Mouse (Mus musculus): ENCODE measurements around the gene Tom1. TPM values are rescaled to one million over a fixed set of nuclear protein-coding genes. Genes with fewer than 3 reads are reported as not detected.
A peak's percentile ranks its signal among the peaks of the same experiment; 100 is the strongest.

Tom1 gene
- polyA plus RNA-seq, 2 experiments from 2014 or later, result 14.1 to 14.6 TPM

GRCm38 (mm10) chr8:75042974-75043373, 9.5 kb downstream of the Tom1 start:
- no peak for ATAC-seq

- ATAC-seq, result no peak
Observed at GRCm38 (mm10) chr8:75046303-75046702, 12.8 kb downstream of the Tom1 start.

DNA sequence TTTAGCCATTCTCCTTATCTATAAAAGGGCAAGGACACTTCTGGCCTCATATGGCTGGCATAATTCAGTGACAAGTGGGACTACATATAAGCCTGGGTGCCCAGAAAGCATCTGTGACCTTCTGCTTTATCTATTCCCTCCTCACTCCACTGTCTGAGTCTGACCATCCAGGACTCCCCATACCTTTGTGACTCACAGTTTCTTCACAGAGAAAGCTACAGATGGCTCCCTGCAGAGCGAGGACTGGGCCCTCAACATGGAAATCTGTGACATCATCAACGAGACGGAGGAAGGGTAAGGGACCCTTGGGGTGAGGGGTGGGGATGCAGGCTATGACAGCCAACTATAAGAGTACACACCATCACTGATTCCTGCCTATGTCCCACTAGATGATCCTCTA, 14.3 kb downstream of the Tom1 start:
- ATAC-seq, result no peak

DNA sequence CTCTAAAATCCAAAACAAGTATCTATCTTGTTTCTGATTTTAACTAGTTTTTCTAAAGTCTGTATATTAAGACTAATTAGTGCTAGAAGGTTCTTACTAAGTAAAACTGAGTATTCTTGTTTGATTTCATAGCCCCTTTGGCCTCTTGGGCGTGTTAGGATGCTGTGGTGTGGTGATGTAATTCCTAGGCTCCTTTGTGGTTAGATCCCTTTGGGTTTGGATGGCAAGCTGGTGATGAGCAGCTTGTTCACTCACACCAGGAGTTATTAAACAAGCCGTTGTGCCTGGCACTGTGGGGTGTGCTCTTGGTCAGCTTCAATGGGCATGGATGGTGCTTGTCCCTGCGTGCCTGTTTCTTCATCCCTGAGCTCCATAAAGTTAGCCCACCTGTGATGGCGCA, 19.8 kb downstream of the Tom1 start:
- ATAC-seq, result no peak

DNA sequence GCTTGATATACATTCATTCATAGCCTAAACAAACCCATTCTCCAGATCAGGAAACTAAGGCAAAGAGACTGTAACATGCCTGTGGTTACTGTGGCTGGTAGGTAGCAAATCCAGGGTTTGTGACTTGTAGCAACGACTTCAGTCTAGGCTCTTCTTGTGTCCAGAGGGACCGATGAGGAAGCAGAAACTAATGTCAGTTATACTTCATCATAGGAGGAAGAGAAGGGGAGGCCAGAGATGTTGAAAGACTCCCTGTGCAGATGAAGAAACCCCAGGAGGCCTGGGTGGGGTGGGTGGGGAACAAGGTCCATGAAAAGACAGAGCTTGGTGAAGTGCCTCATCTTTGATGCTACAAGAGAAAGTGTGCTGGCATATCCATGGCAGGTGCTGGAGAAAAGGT, 22.2 kb downstream of the Tom1 start:
- no peak for ATAC-seq

DNA sequence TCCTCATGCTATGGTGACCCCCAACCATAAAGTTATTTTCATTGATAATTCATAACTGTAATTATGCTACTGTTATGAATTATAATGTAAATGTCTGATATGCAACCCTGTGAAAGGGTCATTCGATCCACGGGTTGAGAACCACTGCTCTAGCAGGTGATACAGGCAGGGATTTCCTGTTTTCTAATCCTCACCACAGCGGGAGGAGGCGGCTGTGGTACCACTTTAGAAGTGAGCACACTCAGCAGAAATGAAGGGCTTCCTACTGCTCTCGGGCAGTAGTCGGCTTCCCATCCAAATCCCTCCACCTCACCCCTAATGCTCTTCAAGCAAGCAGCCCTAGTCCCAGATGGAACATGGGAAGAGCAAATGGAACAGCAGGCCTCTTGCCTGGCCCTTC, 26.5 kb downstream of the Tom1 start:
- peak; percentile 32 for ATAC-seq

DNA sequence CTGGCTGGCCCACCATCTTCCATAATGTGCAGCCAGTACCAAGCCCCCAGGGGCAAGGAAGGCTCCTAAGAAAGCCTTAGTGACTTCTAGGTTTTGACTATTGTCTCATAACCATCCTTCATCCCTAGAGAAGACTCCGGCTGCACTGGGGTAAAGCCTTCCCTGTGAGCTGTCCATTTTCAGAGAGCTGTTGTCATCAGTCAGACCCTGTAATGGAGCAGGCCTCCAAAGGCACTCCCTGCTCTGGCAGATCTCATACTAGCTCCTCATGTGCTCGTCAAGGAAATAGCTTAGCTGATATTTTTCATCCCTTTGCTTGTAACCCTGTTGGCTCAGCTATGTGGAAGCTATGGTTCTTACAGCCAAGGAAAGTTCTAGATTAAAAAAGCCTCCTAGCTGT, 27.3 kb downstream of the Tom1 start:
- no peak for ATAC-seq

DNA sequence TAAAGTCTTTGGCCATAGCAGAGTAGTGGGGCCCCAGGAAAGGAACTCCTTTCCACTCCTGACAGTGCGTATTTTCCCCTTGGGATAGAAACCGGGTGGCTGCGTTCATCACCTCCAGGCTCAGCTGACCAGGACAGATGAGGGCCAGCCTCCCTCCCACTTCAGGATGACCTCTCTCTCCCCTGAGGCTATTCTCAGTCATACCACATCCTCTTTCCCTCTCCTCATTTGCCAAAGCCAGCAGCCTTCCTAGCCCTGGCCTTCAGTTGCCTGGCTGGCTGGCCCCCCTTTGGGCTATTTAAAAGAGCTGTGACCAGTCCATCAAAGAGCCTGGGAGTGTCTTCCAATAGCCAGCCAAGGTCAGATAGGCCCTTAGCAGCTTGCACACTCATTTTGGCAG, 29.8 kb downstream of the Tom1 start:
- no peak for ATAC-seq

- no peak for ATAC-seq
Observed at GRCm38 (mm10) chr8:75064790-75065189, 31.3 kb downstream of the Tom1 start.

DNA sequence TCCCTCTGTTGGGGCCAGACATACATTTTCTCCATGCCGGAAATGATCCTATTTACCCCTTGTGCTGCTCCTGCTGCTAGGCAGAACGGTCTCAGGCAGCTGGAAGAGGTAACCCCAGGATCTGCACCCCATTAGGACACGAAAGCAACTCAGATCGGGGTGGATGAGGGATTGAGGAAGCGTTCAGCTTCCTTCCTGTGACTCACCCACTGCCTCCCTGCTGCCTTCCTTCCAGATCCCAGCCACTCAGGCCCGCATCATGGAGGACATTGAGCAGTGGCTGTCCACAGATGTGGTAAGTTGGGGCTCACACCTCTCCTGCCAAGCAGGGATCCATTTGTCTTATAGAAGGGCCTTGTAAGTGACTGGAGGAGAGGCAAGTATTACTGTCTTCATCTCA, 33.8 kb downstream of the Tom1 start:
- no peak for ATAC-seq

DNA sequence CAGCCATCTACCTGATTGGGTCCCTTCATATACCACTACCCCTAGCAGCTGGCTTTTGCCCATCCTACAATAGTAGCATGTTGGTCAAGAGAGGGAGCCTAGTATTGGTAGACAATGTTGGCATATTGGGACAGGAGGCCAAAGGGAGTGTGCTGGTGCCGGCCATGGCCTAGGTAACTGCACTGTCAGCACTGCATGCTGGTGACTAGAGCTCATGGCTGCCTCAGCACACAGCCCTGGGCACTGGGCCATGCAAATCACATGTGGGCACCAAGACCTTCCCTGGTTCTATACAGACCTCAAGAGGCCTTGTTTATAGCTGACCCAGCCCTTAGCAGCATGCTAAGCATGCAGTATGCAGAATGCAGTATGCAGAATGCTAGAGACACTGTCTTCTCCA, 36.8 kb downstream of the Tom1 start:
- ATAC-seq, result no peak

GRCm38 (mm10) chr8:75071627-75072346, 38.3 kb downstream of the Tom1 start:
- peak; percentile 81 for ATAC-seq

- no peak for ATAC-seq
Observed at GRCm38 (mm10) chr8:75074876-75075275, 41.4 kb downstream of the Tom1 start.

DNA sequence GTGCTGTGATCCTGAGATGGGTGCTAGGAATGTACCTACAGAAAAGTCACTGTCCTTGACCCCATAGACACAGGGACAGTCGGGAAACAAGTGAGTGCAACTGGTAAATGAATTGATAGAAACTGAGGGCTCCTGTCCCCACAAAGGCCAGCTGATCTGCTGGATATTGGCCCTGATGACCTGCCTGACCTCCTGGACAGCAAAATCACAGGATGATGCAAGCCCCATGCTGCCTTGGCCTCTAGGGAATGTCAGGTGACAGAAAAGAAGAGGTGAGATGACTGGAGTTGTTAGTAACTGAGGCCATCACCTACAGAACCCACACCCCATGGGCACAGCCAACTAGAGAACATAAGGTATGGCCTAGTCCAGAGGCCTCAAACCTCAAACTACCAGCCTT, 44.7 kb downstream of the Tom1 start:
- no peak for ATAC-seq

GRCm38 (mm10) chr8:75078851-75079250, 45.3 kb downstream of the Tom1 start:
- ATAC-seq, result no peak

- no peak for ATAC-seq
Observed at GRCm38 (mm10) chr8:75081364-75082040, 48.0 kb downstream of the Tom1 start.

GRCm38 (mm10) chr8:75082181-75082805, 48.8 kb downstream of the Tom1 start:
- ATAC-seq, result no peak

DNA sequence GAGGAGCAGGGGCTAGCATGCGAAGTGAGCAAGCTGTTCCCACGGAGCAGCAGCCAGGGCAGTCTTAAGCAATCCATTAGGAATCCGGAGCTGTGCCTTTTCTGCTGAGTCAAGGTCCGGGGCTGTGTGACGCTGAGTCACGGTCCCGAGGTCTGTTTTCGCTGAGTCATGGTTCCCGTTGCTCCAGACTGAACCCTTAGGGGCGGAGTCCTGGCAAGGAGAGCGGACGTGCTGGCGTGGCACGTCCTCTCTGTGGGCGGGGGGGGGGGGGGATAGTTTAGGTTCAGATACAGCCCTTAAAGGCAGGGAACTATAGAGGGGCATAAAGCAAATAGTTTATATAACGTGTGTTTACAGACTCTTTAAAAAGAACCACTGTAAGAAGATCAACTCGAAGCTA, 50.3 kb downstream of the Tom1 start:
- ATAC-seq, result peak; percentile 79

DNA sequence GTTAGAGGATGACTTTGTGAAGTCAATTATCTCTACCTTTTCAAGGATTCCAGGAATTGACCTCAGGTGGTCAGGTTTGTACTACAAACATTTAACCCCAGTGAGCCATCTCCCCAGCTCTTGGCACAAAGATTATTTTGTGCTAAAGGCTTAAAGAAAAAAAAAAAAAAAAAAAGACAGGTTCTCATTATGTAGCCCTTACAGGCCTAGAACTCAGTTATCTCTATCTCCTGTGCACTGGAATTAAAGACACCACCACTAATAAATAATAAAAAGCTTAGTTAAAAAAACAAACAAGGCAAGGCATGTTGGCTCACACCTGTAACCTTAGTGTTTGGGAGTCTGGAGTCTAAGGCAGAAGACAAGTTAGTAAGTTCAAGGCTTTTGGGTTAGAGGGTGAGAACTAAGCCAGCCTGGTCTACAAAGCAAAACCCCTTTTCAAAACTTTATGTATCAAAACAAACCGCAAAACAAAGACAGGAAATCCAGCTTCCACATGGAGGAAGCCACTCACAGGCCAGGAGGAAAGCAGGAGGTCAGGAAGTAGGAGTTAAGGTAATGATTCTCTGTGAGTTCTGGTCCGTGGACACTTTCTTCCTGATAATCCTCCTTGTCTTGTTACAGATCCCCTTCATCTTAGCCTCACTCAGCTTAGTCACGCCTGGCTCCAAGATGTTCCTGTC, 51.0 kb downstream of the Tom1 start:
- ATAC-seq, result no peak

DNA sequence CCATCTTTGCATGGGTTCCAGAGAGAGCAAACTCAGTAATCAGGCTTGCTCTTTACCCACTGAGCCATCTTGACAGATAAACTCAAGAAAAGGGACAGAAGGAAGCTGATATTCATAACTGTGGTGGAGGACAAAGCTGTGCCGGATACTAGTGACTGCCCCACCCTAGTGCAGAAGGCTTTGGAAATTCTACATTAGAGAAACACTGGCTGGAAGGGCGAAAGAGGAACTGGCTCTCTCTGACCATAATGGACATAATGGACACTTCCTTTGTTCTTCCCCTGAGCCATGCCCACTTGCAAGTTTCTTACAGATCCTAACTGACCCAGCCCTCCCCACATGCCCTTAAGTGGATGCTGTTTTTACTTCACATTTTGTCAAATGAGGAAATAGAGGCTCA, 52.5 kb downstream of the Tom1 start:
- no peak for ATAC-seq

DNA sequence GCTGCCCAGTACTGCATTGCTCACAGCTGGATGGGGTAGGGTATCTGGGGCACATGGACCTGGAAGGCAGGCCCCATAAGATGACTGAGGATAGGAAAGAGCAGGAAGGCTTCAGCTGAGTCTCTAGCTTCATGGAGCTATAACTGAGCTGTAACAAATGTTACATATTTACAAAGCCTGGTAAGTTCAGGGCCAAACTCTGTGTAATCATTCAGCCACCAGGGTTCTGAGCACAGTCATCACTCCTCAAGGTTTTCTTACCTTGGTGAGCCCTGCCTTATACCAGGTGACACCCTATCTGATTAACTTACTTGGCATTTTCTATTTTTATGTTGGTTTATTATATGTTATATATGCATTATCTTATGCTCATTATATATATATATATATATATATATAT, 53.6 kb downstream of the Tom1 start:
- no peak for ATAC-seq

GRCm38 (mm10) chr8:75088989-75089881, 55.7 kb downstream of the Tom1 start:
- no peak for ATAC-seq
